Mouse (Mus musculus) liver (tissue): Measurements from ENCODE around the gene Dis3l2.
A peak's percentile ranks its signal among the peaks of the same experiment; 100 is the strongest.

Experiments used
- DNase-seq: peaks from one replicate; pipeline ENCODE4 v3.0.0-alpha.2; 2020; ENCODE audit warnings: mixed read lengths

Gene Dis3l2

DNA sequence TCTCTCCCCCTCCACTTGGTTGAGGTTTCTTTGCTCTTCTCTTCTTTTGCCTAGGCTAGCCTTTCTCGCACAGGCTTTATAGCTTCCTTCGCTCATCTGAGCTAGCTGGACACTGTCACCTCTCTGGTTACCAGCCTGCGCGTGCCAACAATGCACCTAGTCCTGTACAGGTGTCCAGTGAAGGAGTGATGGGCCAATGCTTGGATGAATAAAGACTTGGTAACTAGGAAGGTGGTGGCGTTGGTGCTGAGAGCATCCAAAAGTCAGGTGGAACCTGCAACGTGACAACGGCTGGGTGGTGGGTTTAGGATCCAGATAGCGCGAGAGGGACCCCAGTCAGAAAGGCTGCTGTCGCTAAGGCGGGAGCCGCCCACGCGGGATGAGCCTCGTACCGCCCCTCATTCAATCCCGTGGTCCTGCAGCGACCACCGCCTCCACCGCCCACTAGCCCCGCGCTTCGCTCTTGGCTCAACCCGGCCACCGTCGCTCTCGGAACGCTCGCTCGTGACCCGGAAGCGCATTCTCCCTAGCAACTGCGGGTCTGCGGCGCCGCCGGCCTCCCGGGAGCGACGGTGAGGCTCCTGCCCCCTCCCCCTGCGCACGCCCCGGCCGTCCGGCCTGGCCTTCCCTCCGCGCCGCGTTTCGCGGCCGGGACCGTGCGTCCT is at the start of gene Dis3l2:
TSS of gene Dis3l2 (plus strand) at position 509 of the 665 bp plus-strand sequence.
- DNase-seq = peak; percentile 82

DNA sequence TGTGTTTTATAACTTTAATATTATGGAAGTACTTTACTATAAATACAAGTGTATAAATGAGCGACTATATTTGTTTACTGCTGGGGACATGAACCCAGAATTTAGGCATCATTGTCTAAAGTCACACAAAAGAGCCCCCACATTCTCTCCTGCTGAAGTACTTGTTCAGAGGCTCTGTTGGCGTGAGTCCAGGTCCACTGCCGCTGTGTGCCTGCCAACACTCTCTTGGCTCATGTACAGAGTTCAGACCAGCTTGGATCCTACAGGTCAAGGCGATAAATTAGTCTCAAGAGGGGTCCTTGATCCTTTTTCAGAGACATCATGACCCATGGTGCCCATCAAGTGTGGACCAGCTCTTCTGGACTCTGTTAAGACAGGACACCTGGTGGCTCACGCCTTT is 46.5 kb upstream of the Dis3l2 start:
- DNase-seq = no peak

DNA sequence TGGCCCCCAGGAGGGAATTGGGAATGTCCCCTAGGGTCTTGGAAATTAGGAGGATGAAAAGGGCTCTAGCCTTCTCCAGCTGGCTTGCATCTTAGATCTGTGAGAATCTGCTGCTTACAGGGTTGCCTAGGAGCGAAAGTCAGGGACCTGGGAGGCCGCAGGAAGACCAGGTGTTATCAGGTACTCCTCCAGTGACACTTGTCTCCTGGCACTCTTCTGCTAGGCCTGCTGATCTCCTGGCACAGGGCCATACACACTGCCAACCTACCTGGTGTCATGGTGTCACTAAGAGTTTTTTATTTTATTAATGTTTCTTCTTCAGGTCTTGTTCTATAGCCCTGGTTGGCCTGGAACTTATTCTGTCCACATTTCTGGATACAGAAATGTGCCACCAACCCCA is 38.5 kb upstream of the Dis3l2 start:
- DNase-seq = no peak

DNA sequence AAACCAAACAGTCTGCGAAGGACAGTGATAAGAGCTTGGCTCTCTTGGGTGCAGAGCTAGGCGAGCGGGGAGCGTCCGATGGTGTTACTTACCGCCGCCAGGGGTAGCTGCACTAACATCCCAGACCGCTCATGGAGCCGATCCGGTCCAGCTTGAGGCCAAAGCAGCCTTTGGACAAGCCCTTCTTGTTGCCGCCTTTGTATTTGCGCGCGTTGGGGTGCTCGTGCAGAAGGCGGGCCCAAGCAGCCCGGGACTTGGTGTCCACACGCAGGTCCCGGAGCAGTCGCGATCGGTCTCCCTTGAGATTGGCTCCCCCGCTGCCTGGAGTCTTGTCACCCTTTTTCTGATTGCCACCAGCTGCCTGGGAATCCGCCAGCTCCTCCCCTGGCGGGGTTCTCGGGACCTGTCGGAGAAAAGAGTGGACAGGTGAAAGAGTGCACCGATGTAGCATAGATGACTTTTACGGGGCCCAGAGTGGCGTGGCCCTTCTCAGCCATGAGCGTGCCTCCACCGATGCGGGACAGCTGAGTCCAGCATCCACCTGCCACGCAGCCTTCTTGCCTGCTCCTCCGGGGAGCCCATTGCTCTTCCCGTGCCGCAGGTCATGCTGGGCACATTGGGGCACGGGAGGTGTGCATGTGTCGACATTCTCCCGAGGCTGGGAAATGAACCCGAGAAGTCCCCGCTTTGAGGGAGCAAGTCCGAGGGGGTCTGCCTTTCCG is 33.9 kb upstream of the Dis3l2 start:
- DNase-seq = peak; percentile 64

DNA sequence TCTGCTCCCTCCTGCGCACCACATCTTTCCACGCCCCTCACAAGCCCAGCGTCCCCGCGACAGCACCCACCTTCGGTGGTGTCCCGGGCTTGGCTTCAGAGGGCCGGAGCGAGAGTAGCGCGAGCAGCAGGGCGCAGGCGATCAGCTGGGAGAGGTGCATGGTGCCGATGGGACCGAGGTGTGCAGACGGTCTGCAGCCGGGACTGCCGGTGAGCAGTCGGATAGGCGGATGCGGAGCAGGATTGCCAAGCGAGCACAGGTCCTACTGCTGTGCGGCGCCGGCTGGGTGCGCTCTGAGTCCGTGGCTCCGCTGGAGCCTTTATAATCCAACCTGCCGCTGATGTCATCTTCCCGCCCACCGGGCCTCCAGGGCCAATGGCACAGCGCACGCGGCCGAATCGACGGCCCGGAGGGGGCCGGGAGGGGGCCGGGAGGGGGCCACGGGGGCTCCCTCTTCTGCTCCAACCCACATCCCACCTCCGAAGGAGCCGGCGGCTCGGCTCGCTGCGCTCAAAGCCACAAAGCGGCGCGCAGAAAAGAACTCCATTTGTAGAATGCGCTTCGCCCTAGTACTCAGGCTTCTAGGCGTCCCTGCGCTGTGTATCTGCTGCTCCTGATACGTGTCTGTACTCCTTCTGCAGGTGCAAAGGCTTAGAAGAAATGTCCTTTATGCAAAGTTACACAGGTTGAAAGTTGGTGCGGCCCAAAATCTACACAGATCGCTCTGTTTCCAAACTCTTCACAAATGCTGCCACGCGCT is 33.1 kb upstream of the Dis3l2 start, which contains the start of gene Nppc:
TSS of gene Nppc (minus strand) at position 293 of the 760 bp plus-strand sequence.
- DNase-seq = peak; percentile 67

DNA sequence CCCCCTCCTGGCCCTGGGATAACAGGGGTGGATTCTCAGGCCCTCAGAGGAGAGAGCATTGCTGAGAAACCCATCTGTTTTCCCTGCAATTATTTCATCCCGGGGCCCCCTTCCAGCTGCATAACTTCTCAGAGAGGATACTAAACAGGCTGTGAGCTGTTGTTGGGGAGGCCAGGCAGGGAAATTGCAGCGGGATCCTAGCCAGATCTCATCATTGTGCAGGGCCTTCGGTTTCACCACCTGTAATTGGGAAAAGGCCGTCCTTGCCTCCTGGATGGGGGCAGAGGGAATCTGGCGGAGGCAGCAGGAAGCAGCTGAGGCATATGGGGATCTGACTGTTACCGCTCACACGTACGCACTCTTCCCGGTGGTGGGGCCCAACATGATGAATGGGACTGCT is 29.2 kb upstream of the Dis3l2 start:
- DNase-seq = no peak

GRCm38 (mm10) chr1:86675126-86675525 is 28.5 kb upstream of the Dis3l2 start:
- DNase-seq = no peak

DNA sequence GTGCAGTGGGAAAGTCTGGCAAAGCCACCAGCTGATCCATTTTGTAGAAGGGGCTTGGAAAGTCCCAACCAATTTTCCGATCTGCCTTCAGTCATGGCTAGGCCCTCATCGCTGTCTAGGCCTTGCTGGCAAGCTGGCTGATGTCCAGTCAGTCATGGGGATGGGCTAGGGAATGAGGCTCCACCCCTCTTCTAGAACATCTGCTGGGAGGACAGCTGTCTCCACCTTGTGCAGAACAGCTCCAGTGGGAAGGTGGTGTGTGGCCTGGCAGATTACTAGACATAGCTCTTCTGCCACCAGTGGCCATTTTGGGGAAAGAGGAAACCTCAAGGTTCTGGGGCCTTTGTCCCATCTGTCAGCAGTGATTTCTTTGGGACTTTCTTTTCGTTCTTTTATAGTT is 26.0 kb upstream of the Dis3l2 start:
- no peak for DNase-seq

- no peak for DNase-seq
Measured at GRCm38 (mm10) chr1:86678667-86679066, 24.9 kb upstream of the Dis3l2 start.

- no peak for DNase-seq
Measured at GRCm38 (mm10) chr1:86687236-86687635, 16.4 kb upstream of the Dis3l2 start.

DNA sequence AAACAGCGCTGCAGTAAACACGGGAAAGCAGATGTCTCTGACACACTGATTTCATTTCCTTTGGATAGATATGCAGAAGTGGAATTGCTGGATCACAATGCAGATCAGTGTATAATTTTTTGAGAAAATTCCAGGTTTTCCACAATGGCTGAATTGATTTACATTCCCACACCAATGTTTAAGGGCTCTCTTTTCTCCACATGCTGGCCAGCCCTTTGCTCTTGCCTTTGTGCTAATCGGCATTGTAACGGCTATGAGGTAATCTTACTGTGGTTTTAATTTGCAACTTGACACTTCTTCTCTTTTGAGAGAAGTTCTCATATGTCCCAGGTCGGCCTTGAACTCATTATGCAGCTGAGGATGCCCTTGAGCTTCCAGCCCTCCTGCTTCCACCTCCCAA is 12.6 kb upstream of the Dis3l2 start:
- DNase-seq = no peak

GRCm38 (mm10) chr1:86696948-86697347 is 6.7 kb upstream of the Dis3l2 start:
- DNase-seq = peak; percentile 33

- peak; percentile 36 for DNase-seq
Measured at GRCm38 (mm10) chr1:86698721-86699120, 4.9 kb upstream of the Dis3l2 start.

DNA sequence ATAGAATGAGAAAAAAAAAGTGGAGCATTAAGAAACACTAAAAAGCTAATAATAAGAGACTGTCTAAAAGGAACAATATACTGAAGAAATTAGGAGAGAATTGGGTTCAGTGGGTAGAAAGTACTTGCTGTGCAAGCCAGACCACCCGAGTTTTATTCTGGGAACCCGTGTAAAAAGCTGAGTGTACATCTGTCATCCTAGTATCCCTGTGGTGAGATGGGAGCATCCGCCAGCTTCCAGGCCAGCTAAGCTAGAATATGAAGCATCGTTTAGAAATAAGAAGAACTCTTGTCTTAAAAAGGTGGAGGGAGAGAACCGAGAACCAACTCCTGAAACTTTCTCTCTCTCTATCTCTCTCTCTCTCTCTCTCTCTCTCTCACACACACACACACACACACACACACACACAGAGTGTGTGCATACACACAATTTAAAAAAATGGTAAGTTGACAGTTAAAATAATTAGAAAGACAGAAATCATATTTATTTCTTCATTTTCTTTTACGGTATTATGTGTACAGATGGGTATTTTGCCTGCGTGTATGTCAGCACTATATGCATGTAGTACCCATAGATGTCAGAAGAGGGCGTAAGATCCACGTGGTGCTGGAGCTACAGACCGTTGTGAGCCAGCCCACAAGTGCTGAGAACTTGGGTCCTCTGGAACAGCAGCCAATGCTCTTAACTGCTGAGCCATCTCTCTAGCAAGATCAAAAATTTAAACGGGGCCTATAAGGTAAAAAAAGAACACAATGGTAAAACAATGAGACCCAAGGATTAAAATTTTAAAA is 4.1 kb upstream of the Dis3l2 start:
- no peak for DNase-seq

DNA sequence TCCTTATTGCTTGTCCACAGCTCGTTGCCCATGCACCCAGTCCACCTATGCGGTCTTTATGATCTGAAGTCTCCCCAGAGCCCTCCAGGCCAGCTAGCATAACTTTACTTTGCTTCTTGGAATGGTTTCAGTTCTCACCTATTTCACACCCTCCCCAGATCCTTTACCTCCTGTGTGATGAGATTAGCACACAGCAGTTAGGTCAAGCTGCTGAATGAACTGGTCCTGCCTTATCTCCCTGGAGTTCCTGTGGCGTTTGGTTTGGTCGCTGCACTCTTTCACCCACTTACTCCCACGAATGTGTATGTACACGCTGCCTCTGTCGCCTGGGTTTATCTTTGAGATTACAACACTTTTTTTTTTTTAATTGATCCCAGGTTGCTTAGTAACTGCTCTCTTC is 3.2 kb upstream of the Dis3l2 start:
- peak; percentile 26 for DNase-seq

GRCm38 (mm10) chr1:86703965-86704326 is 338 bp downstream of the Dis3l2 start:
- peak; percentile 41 for DNase-seq

- DNase-seq = no peak
Measured at GRCm38 (mm10) chr1:86705461-86705860, 1.9 kb downstream of the Dis3l2 start.

DNA sequence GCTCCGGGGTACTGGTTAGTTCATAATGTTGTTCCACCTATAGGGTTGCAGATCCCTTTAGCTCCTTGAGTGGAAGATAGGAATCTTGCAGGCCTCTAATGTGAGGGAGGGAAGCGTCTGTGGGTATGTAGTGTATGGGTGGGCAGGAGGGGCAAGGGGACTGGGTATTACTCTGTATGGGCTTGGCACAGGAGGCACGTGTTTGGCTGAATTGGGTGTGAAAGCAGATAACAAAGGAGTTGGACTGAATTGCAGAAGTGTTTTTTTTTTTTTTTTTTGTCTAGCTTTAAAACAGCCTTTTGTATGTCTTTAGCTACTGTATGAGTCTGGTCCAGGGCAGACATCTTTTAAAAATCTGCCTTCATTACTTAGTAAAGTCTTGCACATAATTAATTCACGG is 5.9 kb downstream of the Dis3l2 start:
- no peak for DNase-seq

GRCm38 (mm10) chr1:86712045-86712444 is 8.4 kb downstream of the Dis3l2 start:
- no peak for DNase-seq

- DNase-seq = no peak
Measured at GRCm38 (mm10) chr1:86713054-86713453, 9.4 kb downstream of the Dis3l2 start.

DNA sequence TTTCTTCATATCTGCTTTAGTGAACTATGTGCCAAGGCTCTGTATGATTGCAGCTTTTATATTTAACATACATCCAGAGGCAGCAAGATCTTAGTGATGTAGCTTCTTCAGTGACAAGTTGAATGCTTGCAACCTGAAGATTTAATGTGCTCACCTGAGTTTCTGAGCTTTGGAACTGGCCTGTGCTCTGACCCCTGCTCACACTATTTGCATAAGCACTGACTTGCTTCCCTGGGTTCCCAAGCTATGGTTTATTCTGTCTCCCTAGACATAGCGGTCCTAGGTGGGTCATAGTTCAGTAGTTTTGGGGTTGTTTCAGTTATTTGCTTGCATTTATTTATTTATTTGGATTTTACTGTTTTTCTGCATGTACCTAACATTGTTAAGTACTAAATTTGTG is 14.6 kb downstream of the Dis3l2 start:
- DNase-seq = no peak

- DNase-seq = no peak
Measured at GRCm38 (mm10) chr1:86719391-86719790, 15.8 kb downstream of the Dis3l2 start.
